Mouse (Mus musculus) liver, adult 2 months (tissue): ENCODE data around the gene Farp2.

Experiments
- CTCF ChIP-seq: fragments of 200-500 bp; IDR thresholded peaks from 2 replicates; pipeline ENCODE4 v1.5.1; 2011; ENCODE audit warnings: low read depth, low read length, control low read depth
- POLR2A ChIP-seq: fragments of 200-500 bp; IDR thresholded peaks from 2 replicates; pipeline ENCODE4 v1.6.1; 2011; ENCODE audit warnings: low read length, control low read depth; ENCODE audit not compliant: insufficient read depth; ENCODE audit errors: extremely low read depth

GRCm38 (mm10) chr1:93529801-93530200, 17.9 kb downstream of the Farp2 start:
- TF ChIP-seq CTCF (no peak), POLR2A (no peak)
